Mouse (Mus musculus) C2C12 (cell line): Measurements from ENCODE around the gene Ccrl2.

Experiments used
- CEBPB ChIP-seq: IDR thresholded peaks from one replicate; pipeline ENCODE4 v1.6.1; 2011; ENCODE audit warnings: low read depth, mild to moderate bottlenecking, control low read depth, moderate library complexity
- CTCF ChIP-seq: IDR thresholded peaks from one replicate; pipeline ENCODE4 v1.5.1; 2011; ENCODE audit not compliant: control insufficient read depth, insufficient read depth, insufficient read length
- FOSL1 ChIP-seq: IDR thresholded peaks from one replicate; pipeline ENCODE4 v1.8.0; 2011; ENCODE audit warnings: mild to moderate bottlenecking, low read length; ENCODE audit not compliant: poor library complexity, insufficient read depth, severe bottlenecking
- MAX ChIP-seq: IDR thresholded peaks from one replicate; pipeline ENCODE4 v1.6.1; 2011; ENCODE audit warnings: mild to moderate bottlenecking, control low read depth
- MYOD1 ChIP-seq: IDR thresholded peaks from one replicate; pipeline ENCODE4 v1.6.1; 2011; ENCODE audit warnings: low read depth; ENCODE audit not compliant: control insufficient read depth, insufficient read length
- MYOG ChIP-seq: IDR thresholded peaks from one replicate; pipeline ENCODE4 v1.6.1; 2011; ENCODE audit not compliant: control insufficient read depth, insufficient read length; ENCODE audit errors: extremely low read depth
- USF1 ChIP-seq: IDR thresholded peaks from one replicate; pipeline ENCODE4 v1.6.1; 2011; ENCODE audit warnings: low read depth, mild to moderate bottlenecking, control low read depth, moderate library complexity

DNA sequence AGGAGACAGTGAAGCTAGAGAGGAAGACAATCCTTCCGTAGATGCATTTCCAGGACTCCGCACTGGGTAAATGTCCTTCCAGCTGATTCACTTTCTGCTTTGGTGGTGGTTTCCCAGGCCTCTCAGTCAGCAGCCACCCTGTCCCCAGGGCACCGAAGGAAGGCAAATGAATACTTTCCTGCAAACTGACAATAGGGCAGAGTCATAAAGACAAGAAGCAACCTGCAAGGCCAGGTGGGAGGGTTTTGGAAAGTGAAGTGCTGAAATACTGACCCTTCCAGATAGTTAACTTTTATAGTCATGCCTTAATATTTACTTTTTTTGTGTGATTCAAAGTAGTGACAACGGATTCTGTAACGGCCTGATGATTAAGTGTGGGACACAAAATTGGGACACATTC, 46.6 kb upstream of the Ccrl2 start:
- TF ChIP-seq CTCF (no peak), CEBPB (no peak), MYOG (no peak), MAX (no peak), USF1 (no peak), MYOD1 (no peak), FOSL1 (no peak)
